Mouse (Mus musculus) macrophage (primary cell): ENCODE measurements at regions not wholly inside any gene's neighbourhood (a gene's known extent, or its start where the extent isn't known, plus 50 kb on each side); places are given as distances from the start of the nearest gene placed in this dataset.

Experiments
- H3K27ac ChIP-seq: fragments of 350-480 bp; formaldehyde crosslinking; 2 replicates; pipeline ENCODE4 v1.9.0; 2021
- H3K36me3 ChIP-seq: fragments of 350-480 bp; formaldehyde crosslinking; 2 replicates; pipeline ENCODE4 v1.9.0; 2021; ENCODE audit errors: inconsistent target
- H3K4me3 ChIP-seq: fragments of 350-480 bp; formaldehyde crosslinking; 2 replicates; pipeline ENCODE4 v1.9.0; 2021; ENCODE audit errors: inconsistent target
- H3K79me2 ChIP-seq: fragments of 350-480 bp; formaldehyde crosslinking; 2 replicates; pipeline ENCODE4 v1.9.0; 2021; ENCODE audit errors: inconsistent target
- WGBS: methylation state at CpG from one replicate; pipeline ENCODE4 v1.1.7; 2026; ENCODE audit warnings: inconsistent platforms; ENCODE audit not compliant: missing documents; 5-methylcytosine and 5-hydroxymethylcytosine counted together

DNA sequence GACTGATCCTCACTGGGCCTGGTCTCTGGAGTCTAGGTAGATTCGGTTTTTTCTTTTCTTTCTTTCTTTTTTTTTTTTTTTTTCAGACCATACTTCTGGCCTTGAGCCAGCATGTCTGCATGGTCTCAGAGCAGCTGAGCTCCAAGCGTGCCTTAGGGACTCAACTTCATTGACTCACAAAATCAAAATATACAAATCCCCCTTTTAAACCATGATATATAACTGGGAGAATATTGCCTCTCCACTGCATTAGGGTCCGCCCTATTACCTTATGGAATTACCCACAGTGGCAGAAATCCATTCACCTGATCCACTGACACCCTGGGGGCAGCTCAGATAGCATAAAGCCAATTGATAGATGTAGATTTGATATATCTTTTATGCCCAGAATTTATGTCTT is 385.5 kb upstream of the Clint1 start:
- Histone ChIP-seq H3K27ac (no peak overlapping the region), H3K79me2 (no peaks in the 10 kb centered on the region), H3K36me3 (no peaks in the 10 kb centered on the region), H3K4me3 (no peak overlapping the region)
- WGBS = 72% methylated on average over 3 of the region's 3 CpGs

DNA sequence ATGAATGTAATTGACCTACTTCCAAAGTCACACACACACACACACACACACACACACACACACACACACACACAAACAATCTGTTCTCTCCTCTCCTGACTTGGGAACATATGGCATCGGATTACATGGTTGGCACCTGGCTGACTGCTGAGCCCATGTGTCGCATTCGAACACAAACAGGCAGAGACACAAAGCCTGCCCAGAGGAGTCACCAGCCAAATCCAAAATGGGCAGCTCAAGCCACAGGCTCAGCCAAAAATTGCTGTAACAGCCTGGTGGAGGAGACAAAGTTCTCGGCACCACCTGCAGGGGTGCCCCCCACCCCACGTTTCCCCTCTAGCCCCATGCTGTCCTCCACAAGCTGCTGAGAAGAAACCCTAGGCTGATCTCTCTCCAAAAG is 379.7 kb upstream of the Clint1 start:
- H3K27ac ChIP-seq = no peak overlapping the region
- 77% methylated on average over 5 of the region's 5 CpGs for WGBS
- H3K36me3 ChIP-seq = no peaks in the 10 kb centered on the region
- no peaks in the 10 kb centered on the region for H3K79me2 ChIP-seq
- H3K4me3 ChIP-seq = no peak overlapping the region

DNA sequence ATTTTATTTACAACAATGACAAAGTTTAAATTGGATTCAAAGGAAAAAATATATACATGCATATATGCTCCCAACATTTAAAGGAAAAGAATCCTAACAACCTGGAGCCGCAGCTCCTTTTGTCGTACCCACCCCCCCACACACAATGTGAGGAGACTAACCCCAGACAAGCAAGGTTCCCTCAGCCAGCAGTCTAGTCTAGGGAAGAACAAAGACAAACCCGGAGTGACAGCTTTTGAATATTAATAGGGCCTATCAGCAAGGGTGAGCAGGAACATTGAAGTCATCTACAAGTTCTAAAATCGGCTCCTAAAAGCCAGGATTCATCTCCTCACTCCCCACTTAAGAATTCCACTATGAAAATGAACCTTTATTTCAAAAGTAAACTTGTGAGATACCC is 374.9 kb upstream of the Clint1 start:
- WGBS = 78% methylated on average over 4 of the region's 4 CpGs

DNA sequence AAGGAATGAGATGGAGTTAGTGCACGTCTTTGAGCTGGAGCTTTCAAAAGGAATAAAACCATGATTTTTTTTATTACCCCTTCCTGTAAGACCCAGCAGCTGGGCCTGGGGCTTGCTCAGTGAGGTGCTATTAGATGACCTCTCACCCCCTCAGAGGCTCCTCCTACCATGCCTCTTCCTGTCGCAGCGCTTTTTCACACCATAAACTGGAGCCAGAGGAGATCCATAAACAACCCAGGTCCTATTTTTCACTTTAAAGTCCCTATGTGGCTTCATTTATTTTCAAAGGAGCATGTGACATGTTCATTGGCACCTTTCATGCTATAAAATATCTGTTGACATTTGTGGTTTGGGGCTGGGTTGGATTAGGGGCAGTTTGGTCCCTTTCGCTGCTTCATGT is 365.9 kb upstream of the Clint1 start:
- WGBS = 67% methylated on average over 4 of the region's 4 CpGs
- H3K27ac ChIP-seq = no peak overlapping the region
- no peaks in the 10 kb centered on the region for H3K79me2 ChIP-seq
- H3K4me3 ChIP-seq = no peak overlapping the region
- H3K36me3 ChIP-seq = no peaks in the 10 kb centered on the region

More for the DNA sequence above, 374.9 kb upstream of the Clint1 start:
- Histone ChIP-seq H3K4me3 (no peak overlapping the region), H3K36me3 (no peaks in the 10 kb centered on the region), H3K27ac (no peak overlapping the region), H3K79me2 (no peaks in the 10 kb centered on the region)

DNA sequence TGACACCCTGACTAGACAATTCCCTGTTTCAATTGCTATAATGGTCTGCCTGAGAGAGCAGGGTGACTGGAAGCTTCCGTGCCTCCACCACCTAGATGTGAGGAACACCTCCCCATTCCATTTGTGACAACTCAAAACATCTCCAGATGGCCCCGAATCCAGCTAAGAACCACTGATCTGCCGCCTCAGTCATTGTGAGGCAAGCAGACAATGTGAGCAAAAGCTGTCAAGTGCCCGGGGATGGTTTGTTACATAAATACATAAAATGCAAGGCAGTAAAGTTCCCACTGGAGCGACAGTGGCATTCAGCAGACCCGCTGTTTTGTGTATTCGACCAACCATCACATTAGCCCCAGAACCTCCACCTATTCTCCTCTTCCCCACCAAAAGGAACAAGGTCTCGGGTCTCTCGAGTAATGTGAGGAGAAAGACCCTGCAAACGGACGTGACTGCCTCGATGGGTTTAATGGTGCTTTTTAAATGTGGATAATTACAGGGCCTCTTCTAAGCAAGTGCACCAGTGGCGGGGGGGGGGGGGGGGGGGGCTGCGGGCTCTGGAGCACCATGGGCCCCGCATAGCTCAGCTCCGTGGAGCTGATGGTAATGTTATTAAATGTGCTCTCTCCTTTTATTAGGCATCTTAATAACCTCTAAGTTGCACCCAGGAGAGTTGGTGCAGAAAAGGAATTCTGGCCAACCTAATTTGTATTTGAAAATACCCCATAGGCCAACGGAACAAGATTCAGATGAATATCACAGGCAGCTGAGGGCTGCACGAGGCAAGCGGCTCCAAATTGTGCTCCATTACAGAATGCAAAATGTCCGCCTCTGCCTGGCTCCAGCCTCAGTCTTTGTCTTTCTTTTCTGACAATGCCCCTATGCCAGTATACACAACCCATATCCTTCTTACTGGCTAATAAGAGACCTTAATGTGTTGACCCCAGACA is 360.6 kb upstream of the Clint1 start:
- no peak overlapping the region for H3K4me3 ChIP-seq
- 80% methylated on average over 16 of the region's 20 CpGs for WGBS
- no peaks in the 10 kb centered on the region for H3K79me2 ChIP-seq
- H3K36me3 ChIP-seq = no peaks in the 10 kb centered on the region
- no peak overlapping the region for H3K27ac ChIP-seq

DNA sequence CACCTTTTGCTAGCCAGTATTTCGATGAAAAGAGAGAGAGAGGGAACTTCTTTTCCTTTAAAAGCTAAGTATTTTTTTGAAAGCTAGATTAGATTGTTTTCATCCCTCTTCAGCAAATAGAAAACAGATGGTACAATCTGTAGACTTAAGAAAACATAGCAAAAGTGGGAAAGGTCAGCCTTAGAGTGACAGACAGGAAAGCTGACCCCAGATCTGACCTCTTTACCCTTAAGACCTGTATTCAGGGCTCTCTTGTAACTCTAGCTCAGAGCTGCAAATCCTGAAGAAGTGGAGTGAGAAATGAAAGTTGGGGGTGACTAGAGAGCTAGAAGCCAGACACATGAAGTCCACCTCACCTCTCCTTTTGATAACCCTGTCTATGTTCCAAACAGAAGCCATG is 356.6 kb upstream of the Clint1 start:
- 60% methylated on average over 1 of the region's 1 CpGs for WGBS
- no peaks in the 10 kb centered on the region for H3K36me3 ChIP-seq
- no peak overlapping the region for H3K27ac ChIP-seq
- H3K4me3 ChIP-seq = no peak overlapping the region
- H3K79me2 ChIP-seq = no peaks in the 10 kb centered on the region

DNA sequence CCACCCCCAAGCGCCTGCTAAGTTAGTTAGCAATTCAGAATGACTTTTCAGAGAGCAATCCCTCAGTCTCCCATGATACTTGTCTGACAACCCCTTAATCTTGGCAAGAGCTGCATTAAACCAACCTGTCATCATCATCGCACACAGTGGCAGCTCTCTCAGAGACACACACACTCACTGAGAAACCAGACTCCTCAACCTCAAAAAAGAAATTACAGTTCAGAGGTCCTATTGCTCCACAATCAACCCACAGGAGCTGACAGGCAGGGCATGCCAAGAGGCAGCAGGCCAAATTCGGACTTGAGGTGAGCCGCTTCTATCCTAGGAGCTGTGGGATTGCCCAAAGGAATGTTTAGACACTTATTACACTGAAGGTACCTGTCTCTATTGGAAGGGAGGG is 343.3 kb upstream of the Clint1 start:
- 69% methylated on average over 4 of the region's 4 CpGs for WGBS
- no peaks in the 10 kb centered on the region for H3K36me3 ChIP-seq
- H3K79me2 ChIP-seq = no peaks in the 10 kb centered on the region

DNA sequence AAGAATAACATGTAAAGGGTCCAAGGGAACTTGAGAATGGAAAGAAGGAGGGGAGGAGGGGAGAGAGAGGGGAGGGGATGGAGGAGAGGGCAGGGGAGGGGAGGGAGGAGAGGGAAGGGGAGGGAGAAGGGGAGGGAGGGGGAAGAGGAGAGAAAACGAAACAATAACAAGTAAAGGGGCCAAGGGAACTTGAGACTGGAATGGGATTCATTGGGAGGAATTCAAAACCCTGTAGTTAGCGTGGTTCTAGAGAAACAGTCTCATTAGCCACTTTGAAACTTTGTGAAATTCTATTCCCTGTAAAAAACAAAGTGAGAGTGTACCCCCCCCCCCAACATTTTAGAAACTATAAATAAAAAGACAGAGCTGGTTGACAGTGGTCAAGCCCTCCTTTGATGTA is 342.6 kb upstream of the Clint1 start:
- Histone ChIP-seq H3K79me2 (no peaks in the 10 kb centered on the region), H3K4me3 (no peak overlapping the region), H3K36me3 (no peaks in the 10 kb centered on the region), H3K27ac (no peak overlapping the region)
- 38% methylated on average over 1 of the region's 2 CpGs for WGBS

More for the DNA sequence above, 343.3 kb upstream of the Clint1 start:
- Histone ChIP-seq H3K4me3 (no peak overlapping the region), H3K27ac (no peak overlapping the region)

DNA sequence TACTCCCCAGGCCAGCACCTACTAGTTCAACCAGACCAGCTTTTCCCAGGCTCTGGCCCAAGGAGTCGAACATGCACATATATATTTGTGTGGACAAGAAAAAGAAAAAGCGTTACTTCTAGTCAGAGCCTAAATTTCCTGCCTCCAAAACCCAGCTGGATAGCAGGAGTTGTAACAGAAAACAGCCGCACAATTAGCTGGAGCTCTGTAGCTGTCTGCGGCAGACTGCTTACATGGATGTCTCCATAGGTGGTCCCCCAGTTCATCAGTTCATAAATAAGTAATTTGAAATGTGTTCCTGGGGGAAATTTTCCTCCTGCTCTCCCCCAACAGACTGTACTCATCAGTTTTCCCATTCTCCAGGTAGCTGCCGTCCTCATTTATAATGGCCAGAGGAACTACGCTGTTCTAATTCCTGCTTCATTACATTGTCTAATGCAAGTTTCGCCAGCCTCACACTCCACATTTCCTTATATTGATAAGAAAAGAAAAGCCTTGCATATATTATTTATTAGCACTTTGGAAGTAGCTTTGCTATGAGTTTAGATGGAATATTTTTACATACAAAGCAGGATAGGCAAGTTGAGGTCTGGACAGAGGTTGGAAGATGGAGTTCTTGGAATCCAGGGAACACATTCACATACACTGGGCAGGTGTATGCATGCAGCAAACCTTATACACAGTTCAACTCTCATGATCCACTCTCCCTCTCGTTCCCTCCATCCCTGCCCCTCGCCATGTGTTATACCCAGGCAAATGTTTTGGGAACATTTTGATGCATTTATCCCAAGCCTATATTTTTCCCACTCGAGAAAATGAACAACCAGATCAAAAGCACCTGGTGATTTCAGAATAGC is 337.2 kb upstream of the Clint1 start:
- Histone ChIP-seq H3K79me2 (no peaks in the 10 kb centered on the region), H3K4me3 (no peak overlapping the region), H3K36me3 (no peaks in the 10 kb centered on the region), H3K27ac (no peak overlapping the region)
- 85% methylated on average over 10 of the region's 10 CpGs for WGBS

DNA sequence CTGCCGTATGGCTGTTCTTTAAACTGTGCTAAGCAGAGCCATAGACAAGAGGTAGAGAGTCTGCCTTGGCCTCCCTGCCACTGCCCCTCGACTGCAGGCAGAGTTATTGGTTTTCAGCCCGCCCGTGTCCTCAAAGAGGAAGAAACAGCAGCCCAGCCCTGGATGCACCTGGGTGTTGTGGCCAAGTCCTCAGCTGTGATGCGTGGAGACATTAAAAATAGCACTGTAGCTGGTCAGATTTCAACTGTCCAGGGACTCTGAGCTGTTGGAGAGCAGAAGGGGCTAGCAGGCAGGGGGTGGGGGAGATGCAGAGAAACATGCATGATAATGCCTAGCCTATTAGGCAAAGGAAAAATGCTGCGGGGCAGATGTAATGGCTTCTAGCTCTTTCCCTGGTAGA is 327.1 kb upstream of the Clint1 start:
- no peak overlapping the region for H3K4me3 ChIP-seq
- no peak overlapping the region for H3K27ac ChIP-seq
- no peaks in the 10 kb centered on the region for H3K36me3 ChIP-seq
- WGBS = 47% methylated on average over 6 of the region's 6 CpGs
- H3K79me2 ChIP-seq = no peaks in the 10 kb centered on the region

DNA sequence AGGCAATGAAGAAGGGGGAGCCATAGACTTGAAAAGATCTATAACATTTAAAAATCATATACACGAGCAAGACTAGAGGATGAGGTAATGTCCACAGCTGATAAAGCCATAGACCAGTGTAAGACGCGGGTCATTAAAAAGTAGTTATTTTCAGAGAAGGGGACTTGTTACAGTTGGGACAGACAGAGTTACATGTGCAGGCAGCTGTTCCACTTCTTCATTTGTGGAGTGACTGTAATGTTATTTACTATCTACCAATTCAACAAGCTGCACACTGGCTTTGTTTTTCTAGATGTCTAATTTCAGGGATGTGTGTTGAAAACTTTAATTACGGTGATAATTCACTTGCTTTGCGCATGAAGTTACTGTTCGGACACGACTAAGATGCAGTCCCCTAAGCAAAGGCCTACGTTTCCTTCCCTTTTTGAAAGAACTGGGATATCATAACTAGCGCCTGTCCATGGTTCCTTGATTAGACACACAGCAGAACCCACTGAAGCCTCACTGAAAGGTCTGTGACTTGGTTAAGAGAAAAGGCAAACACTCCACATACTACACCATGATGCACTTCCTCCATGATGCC is 320.7 kb upstream of the Clint1 start:
- WGBS = 93% methylated on average over 9 of the region's 9 CpGs
- Histone ChIP-seq H3K36me3 (no peaks in the 10 kb centered on the region), H3K4me3 (no peak overlapping the region), H3K79me2 (no peaks in the 10 kb centered on the region), H3K27ac (no peak overlapping the region)

DNA sequence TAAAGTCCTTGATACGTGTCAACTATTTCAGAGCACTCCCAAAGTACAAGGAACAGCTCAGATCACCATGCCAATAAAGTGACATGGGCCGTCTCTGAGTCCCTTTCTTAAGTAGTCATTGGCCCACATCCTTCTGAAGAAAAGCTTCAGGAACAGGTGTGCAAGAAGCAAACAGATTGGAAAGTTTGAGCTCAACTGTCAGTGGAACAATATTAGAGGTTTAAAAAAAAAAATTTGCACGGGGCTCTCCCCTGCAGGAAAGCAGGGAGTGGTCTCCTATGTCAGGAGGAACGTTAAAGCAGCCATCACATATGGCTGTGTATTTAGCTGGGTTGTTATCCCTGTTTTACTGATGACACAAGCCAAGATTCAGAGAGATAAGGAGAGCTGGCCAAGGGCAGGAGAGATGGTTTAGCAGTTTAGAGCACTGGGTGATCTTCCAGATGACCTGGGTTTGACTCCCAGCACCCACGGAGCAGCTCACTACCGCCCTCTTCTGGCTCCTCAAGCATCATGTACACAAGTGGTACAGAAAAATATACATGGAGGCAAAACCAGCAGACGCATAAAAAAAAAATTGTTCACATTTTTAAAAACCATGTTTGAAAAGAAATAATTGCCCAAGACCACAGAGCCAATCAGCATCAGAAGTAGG is 318.3 kb upstream of the Clint1 start:
- H3K27ac ChIP-seq = no peak overlapping the region
- no peaks in the 10 kb centered on the region for H3K79me2 ChIP-seq
- H3K4me3 ChIP-seq = no peak overlapping the region
- no peaks in the 10 kb centered on the region for H3K36me3 ChIP-seq
- 65% methylated on average over 7 of the region's 7 CpGs for WGBS

DNA sequence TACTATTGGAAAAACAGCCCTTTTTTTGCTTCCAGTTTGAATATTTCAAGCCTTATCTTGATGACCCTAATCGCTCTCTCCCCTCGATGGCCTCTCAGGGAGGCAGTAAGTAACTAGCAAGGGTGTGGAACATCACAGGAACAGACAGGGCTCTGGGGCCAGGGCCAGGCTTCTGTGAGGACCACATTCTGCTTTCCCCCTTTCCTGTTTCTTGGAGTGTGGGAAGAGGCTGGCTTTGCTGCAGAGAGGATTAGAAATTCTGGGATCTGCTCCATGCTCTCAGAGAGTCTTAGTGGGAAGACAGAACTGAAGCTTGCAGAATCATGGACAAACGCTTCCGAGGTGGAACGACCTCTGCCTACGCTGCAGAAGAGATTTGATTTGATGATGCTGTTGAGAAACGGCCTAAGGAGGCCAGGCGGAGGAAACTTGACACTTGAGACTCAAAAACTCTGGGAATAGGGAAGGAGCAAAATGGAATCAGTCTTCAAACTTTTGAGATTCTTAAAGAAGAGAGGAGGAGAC is 316.3 kb upstream of the Clint1 start:
- Histone ChIP-seq H3K4me3 (no peak overlapping the region), H3K79me2 (no peaks in the 10 kb centered on the region), H3K36me3 (no peaks in the 10 kb centered on the region), H3K27ac (no peak overlapping the region)
- 66% methylated on average over 8 of the region's 8 CpGs for WGBS

DNA sequence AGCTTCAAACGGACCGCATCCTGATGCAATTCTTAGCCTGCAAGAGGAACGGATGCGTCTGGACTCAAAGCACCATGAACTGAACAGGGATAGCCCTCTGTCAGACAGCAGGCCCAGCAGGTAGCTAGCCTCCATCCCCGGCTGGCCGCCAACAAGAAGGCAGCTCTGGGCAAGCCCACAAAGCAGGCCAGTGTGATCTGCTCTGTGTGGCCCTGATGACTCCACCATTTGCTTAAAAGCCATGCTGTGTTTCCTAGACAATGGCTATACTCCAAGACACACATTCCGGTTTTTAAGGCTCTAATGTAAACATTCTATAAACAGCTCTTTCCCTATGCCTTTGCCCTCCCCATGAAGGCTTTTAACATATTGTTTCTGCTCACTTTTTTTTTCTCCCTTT is 313.8 kb upstream of the Clint1 start:
- Histone ChIP-seq H3K36me3 (no peaks in the 10 kb centered on the region), H3K4me3 (no peak overlapping the region), H3K27ac (no peak overlapping the region), H3K79me2 (no peaks in the 10 kb centered on the region)
- 83% methylated on average over 7 of the region's 7 CpGs for WGBS
